Mouse (Mus musculus): ENCODE data around the gene Adam19. TPM values are rescaled to one million over a fixed set of nuclear protein-coding genes. Genes with fewer than 3 reads are reported as not detected.
A peak's percentile ranks its signal among the peaks of the same experiment; 100 is the strongest.

Adam19 gene
- total RNA-seq, 2 experiments from 2014 or later, result 48.3 to 56.3 TPM

DNA sequence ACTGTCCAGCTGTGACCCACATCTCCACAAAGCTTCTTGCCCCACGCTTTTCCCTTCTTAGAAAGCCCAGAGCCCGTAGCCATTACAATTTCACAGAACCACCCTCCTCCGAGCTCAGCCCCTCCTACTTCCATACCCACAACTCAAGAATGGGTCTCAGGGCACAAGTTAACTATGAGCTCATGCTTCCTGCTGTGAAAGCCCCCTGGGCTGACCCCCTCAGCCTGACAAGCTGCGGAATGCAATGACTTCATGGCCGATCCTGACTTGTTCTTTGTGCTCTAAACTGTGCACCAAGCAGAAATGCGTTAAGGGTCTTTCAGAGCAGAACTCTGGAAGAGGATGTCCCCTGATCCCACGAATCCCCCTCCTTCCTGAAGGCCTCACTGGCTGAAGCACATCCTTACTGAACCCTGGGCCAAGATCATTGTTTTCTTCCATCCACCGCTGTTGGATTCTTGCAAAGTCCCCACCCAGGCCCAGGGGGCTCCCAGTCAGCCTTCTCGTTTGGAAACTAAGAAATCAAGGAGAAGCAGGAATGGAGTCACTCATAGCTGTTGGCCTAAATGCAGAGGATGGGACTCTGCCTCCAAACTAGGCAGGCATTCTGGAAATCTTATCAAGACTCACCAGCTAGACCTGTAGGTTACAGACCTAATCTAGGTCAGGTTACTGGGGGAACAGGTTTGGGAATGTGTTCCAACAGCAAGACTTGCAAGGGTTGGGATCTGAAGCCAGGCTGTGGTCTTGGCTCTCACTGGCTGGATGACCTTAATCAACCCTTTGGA, 39.9 kb downstream of the Adam19 start:
- peak in 1 of 2 experiments; percentile 73 for DNase-seq (ENCODE audit: low spot score in 2 of 2)

DNA sequence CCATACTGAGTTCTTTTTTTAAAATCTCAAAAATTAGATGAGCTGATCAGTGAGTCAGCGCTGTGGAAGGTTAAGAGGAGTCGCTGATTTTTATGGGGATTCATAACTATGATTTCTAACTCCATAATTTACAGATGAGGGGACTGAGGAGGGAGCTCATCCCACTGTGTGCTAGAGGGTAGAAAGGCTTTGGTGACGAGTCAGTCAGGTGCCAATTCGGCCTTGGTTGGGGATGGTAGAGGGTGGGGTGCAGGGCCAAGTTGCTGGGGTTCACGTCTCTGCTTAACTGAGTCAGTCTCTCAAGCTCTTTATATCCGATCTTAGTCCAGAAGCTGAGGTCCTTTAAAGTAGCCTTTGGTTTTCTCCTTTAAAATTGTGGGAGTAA, 40.5 kb downstream of the Adam19 start:
- no peak for DNase-seq (ENCODE audit: low spot score in 2 of 2)

GRCm38 (mm10) chr11:46097062-46097461, 41.3 kb downstream of the Adam19 start:
- no peak for DNase-seq (ENCODE audit: low spot score in 2 of 2)

GRCm38 (mm10) chr11:46102107-46102506, 46.3 kb downstream of the Adam19 start:
- no peak for DNase-seq (ENCODE audit: low spot score in 2 of 2)

GRCm38 (mm10) chr11:46107046-46107445, 51.3 kb downstream of the Adam19 start:
- no peak for DNase-seq (ENCODE audit: low spot score in 2 of 2)

DNA sequence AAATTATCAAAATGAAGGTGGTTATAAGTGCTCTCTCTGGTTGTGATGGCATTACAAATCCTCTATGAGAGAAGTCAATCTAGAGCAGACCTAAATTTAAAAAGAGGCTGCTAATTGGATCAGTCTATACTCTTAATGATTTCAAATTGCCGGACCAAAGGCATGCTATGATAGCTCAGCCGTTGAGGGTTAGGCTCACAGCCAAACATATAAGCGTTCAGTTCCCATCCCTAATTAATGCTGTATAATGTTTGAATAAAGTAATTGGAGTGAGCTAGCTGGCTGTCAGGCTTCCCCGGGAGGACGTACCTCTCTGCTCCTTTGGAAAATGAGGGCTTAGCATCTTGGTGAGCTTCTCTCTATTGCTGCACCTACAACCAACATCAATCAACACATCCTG, 53.4 kb downstream of the Adam19 start:
- DNase-seq (ENCODE audit: low spot score in 2 of 2), result no peak

DNA sequence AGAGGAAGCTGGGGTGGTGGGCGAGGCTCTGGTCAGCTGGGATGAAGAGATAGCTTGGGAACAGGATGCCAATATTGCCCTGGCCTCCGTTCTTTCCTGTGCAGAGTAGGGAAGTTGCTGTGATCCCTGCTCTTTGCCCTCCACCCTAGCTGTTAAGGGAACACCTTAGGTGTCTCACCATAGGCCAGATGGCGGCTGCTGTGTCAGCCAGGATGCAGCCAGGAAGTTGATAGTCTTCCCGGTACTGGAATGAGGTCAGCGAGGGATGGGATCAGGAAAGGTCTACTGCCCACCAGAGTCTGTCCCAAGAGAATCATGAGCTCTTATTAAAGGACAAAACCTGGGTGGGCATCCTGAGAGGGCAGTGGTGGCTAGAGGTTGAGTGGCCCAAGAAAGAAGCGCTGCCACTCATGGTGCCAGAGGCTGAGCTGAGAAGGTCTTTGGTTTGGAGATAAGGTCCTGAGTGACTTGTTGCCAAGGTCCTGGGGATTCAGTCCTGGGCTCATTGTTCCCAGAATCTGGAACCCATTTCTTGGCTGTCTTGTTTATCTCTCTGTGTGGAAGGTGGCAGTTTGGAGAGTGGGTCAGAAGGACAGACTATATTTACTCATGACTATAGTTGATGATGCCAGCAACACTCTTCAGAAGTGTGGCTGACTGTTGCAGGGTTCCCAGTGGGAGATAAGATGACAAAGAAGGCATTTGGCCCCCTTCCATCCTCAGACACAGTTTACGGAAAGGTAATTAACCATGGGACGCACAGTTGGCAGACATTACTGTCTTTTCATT, 54.6 kb downstream of the Adam19 start:
- no peak for DNase-seq (ENCODE audit: low spot score in 2 of 2)

- DNase-seq (ENCODE audit: low spot score in 2 of 2), result no peak
These were observed 55.1 kb downstream of the Adam19 start for GRCm38 (mm10) chr11:46110945-46111287.

DNA sequence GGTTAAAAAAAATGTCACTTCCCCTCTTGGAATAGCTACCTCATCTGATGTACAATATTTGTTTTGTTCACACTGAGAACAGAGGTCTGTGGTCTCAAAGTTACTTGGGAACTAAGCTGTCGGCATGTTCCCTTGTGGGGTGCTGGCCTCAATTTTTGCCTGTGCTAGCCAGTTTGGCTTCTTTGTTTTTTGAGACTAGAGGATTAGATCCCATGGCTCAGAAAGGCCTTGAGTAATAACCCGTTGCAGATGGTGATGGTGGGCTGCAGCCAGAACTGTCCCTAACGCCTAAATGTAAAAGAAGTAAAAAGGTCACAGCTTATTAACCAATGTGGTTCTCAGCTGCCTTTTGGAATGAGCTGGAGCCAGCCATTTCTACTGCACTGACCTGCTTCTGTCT, 57.4 kb downstream of the Adam19 start:
- no peak for DNase-seq (ENCODE audit: low spot score in 2 of 2)

DNA sequence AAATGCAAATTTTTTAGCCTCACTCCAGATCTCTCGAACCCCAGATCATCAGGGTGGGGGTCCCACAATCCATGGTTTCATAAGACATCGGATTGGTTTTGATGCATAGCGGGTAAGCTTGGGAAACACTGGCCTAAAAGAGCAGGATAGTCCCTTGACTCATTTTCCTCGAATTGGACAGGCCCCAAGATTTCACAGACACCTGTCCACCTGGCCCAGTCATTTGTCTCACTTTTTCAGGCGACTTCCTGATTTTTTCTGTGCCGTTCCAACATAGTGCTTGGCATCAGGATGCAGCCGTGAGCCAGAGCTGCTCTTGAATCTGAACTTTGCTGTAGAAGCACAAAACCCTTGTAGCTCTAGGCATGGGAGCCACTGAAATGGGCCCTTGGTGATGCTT, 58.4 kb downstream of the Adam19 start:
- DNase-seq (ENCODE audit: low spot score in 2 of 2), result no peak

- DNase-seq (ENCODE audit: low spot score in 2 of 2), result no peak
These were observed 59.2 kb downstream of the Adam19 start for GRCm38 (mm10) chr11:46115011-46115410.

DNA sequence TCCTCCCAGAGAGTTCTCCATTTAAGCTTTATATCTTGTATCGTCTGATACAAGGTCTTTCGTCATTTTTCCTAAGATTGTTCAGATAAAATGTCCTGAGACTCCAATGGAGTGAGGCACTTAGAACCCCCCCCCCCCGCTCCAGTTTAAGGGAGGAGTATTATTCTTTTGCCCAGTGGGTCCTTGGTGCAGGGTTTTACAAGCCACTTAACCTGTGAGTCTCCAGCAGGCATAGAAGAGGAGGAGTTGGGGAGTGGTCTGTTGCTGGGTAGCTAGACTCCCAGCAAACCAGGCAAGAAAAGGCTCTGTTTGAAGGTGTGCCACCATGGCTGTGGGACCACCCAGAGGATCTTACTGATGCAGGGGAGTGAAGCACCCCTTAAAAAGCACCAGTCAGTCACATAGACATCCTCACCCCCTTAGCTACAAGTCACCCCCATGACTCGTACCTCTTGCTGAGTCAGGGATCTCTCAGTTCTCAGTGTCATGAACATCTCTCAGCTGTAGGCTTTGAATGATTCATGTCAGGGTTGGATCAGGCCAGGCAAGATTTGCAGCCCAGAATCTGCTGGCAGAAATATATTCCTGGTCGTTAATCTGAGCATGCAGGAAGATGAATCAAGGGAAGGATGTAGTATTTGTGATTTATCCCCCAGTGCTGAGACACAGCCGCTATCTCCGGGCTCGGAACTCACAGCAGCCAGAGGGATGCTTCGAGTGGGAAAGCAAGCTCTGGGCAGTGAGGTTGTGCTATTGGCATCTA, 59.8 kb downstream of the Adam19 start:
- no peak for DNase-seq (ENCODE audit: low spot score in 2 of 2)

- DNase-seq (ENCODE audit: low spot score in 2 of 2), result no peak
These were observed 60.7 kb downstream of the Adam19 start for GRCm38 (mm10) chr11:46116510-46116909.

GRCm38 (mm10) chr11:46119624-46120023, 63.8 kb downstream of the Adam19 start:
- no peak for DNase-seq (ENCODE audit: low spot score in 2 of 2)

- no peak for DNase-seq (ENCODE audit: low spot score in 2 of 2)
These were observed 64.3 kb downstream of the Adam19 start for GRCm38 (mm10) chr11:46120084-46120483.

GRCm38 (mm10) chr11:46121666-46122065, 65.9 kb downstream of the Adam19 start:
- no peak for DNase-seq (ENCODE audit: low spot score in 2 of 2)

- DNase-seq (ENCODE audit: low spot score in 2 of 2), result no peak
These were observed 67.1 kb downstream of the Adam19 start for GRCm38 (mm10) chr11:46122875-46123274.

- DNase-seq (ENCODE audit: low spot score in 2 of 2), result no peak
These were observed 67.6 kb downstream of the Adam19 start for GRCm38 (mm10) chr11:46123328-46123866.

GRCm38 (mm10) chr11:46125093-46125834, 69.5 kb downstream of the Adam19 start:
- DNase-seq (ENCODE audit: low spot score in 2 of 2), result no peak

DNA sequence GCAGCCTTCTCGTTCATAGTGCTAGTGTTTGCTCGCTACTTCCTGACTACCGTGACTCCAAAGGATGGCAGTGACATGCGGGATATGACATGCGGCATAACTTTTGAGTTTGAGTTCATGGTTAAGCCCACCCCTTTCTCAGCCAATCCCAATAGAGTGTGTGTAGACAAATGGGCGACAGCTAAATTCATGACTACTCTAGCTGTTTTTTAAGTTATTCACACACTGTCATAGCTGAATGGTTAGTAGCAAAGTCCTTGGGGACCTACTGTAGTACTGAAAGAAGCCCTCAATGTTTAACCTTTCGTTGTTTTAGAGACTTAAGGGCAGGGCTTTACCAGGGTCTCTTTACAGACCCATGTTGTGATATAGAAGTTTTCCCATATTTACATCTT, 70.0 kb downstream of the Adam19 start:
- DNase-seq (ENCODE audit: low spot score in 2 of 2), result no peak

- DNase-seq (ENCODE audit: low spot score in 2 of 2), result no peak
These were observed 70.5 kb downstream of the Adam19 start for GRCm38 (mm10) chr11:46126317-46126716.

Data from gastrocnemius, postnatal 4 days (tissue).